Mouse (Mus musculus) limb, embryonic 12.5 days (tissue): ENCODE measurements around the gene Ptprk. TPM values are rescaled to one million over a fixed set of nuclear protein-coding genes. Genes with fewer than 3 reads are reported as not detected.
A peak's percentile ranks its signal among the peaks of the same experiment; 100 is the strongest.

Source experiments
- ATAC-seq: fragments of 200-750 bp; cut with Nextera tagmentation; 2 replicates; pipeline ENCODE4 v1.8.0; 2017; ENCODE audit warnings: low read depth, moderate TSS enrichment; ENCODE audit not compliant: insufficient number of reproducible peaks, insufficient read depth, low FRiP score, low TSS enrichment
- H3K27ac ChIP-seq: fragments of 300-500 bp; sonication (generic); 2 replicates; pipeline ENCODE4 v1.5.1; 2016; ENCODE audit warnings: mild to moderate bottlenecking, moderate library complexity
- H3K27me3 ChIP-seq: fragments of 300-500 bp; sonication (generic); 2 replicates; pipeline ENCODE4 v1.6.1; 2016; ENCODE audit warnings: mild to moderate bottlenecking, moderate library complexity
- H3K36me3 ChIP-seq: fragments of 300-500 bp; sonication (generic); 2 replicates; pipeline ENCODE4 v1.6.1; 2016; ENCODE audit warnings: mild to moderate bottlenecking, moderate library complexity
- H3K4me1 ChIP-seq: fragments of 300-500 bp; sonication (generic); replicated peaks from 2 replicates; pipeline ENCODE4 v1.6.1; 2016
- H3K4me2 ChIP-seq: fragments of 300-500 bp; sonication (generic); 2 replicates; pipeline ENCODE4 v1.6.1; 2016; ENCODE audit warnings: mild to moderate bottlenecking, moderate library complexity
- H3K4me3 ChIP-seq: fragments of 300-500 bp; sonication (generic); replicated peaks from 2 replicates; pipeline ENCODE4 v1.5.1; 2016; ENCODE audit warnings: mild to moderate bottlenecking
- H3K9ac ChIP-seq: fragments of 300-500 bp; sonication (generic); replicated peaks from 2 replicates; pipeline ENCODE4 v1.6.1; 2016; ENCODE audit warnings: mild to moderate bottlenecking, moderate library complexity
- H3K9me3 ChIP-seq: fragments of 300-500 bp; sonication (generic); 2 replicates; pipeline ENCODE4 v1.6.1; 2016; ENCODE audit warnings: mild to moderate bottlenecking, moderate library complexity
- WGBS: fragments of 180-500 bp; shearing (Covaris S2); methylation state at CpG from one replicate; pipeline ENCODE4 v1.1.7; 2016; 5-methylcytosine and 5-hydroxymethylcytosine counted together
- polyA plus RNA-seq: library from polyadenylated mRNA; unstranded; fragments of >200 nt; fragmentation: Nextera tagmentation; extraction: Ambion mirVana; gene quantifications from 2 replicates; pipeline ENCODE4 v1.2.1, GENCODE M21; 2016

Ptprk gene
- polyA plus RNA-seq, 1 experiment from 2014 or later, result 44.8 TPM

DNA sequence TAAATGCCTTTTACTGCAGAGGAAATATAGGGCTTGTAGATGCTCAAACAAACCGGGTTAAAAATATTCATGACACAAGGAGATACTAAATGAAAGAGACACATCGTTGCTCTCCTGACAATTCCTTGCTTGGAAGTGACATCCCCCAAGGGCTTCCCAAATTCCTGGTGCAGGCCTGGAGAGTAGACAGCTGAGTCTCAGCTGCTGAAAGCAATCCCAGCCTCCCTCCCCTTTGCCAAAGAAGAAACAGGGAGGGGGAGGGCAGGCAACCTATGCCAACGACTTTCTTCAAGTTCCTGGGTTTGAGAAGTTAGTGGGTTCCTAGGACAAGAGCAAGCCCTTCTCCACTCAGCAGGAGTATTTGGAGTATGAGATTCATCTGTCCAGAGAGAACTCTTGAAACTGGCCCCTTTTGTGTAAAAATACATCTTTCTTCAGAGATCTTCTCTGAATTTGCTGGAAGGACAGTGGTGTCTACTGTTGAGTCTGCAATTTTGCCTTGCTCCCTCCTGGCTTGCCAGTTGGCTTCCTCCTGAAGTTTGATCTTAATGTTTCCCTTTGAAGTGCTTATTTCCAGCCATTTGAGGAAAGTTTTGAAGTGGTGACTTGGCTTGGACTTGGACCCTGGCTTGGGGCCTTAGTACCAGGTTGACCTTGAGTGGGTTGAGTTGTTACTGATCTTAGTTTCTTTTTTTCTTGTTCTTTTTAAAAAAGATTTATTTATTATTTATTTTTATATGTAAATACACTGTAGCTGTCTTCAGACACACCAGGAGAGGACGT lies 111.6 kb downstream of the Ptprk start:
- no peaks in the 10 kb centered on the region for H3K36me3 ChIP-seq
- no peaks in the 10 kb centered on the region for H3K9me3 ChIP-seq
- no peak overlapping the region for H3K9ac ChIP-seq
- no peak for ATAC-seq
- no peak overlapping the region for H3K4me3 ChIP-seq
- H3K4me1 ChIP-seq, result peaks cover 17% of the 10 kb centered on the region
- no peaks in the 10 kb centered on the region for H3K27me3 ChIP-seq
- H3K27ac ChIP-seq, result no peak overlapping the region
- H3K4me2 ChIP-seq, result no peak overlapping the region
- WGBS, result 48% methylated on average over 4 of the region's 4 CpGs

DNA sequence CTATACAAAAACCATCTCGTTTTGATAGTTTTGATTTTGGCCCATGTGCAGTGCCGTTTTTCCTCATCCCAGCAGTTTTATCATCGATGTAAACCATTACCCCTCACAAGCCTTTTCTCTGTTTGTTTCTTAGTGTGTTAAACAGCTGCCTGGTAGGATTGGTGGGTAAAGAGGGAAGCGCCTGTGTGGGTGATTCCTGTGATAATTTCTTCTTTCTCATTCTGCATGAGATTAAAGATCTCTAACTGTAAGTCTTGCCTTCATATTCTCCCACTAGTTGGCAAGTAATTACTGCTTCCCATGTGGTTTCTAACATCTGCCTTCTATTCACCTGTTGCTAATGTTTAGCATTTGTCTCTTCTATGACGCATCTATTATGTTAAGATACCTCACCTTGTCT lies 116.8 kb downstream of the Ptprk start:
- no peaks in the 10 kb centered on the region for H3K9me3 ChIP-seq
- H3K36me3 ChIP-seq, result no peaks in the 10 kb centered on the region
- no peak overlapping the region for H3K4me3 ChIP-seq
- no peak overlapping the region for H3K9ac ChIP-seq
- peaks cover 7% of the 10 kb centered on the region for H3K4me1 ChIP-seq
- H3K4me2 ChIP-seq, result no peak overlapping the region
- H3K27ac ChIP-seq, result no peak overlapping the region
- ATAC-seq, result no peak
- 93% methylated on average over 5 of the region's 5 CpGs for WGBS
- H3K27me3 ChIP-seq, result no peaks in the 10 kb centered on the region

DNA sequence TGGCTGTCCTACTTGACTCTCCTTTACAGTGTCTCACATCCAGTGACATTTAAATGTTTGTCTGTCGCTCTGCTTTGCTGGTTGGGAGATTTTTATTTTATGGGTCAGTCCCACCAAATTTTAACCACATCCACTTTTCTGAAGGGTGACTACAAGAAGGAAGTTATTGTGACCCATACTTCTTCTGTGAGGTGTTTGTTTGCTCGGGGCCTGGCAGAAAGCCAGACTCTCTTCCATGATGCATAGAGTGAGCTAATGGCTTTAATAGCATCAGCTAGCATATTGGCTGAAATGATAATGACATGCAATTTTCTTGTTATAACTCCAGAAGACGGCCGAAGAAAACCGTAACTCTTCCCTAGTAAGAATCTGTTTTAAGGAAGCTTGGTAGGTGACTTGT lies 119.0 kb downstream of the Ptprk start:
- Histone ChIP-seq H3K27me3 (no peaks in the 10 kb centered on the region), H3K4me1 (no peaks in the 10 kb centered on the region), H3K4me3 (no peak overlapping the region), H3K36me3 (no peaks in the 10 kb centered on the region), H3K4me2 (no peak overlapping the region), H3K9me3 (no peaks in the 10 kb centered on the region), H3K9ac (no peak overlapping the region), H3K27ac (no peak overlapping the region)
- no peak for ATAC-seq
- 84% methylated on average over 5 of the region's 5 CpGs for WGBS

DNA sequence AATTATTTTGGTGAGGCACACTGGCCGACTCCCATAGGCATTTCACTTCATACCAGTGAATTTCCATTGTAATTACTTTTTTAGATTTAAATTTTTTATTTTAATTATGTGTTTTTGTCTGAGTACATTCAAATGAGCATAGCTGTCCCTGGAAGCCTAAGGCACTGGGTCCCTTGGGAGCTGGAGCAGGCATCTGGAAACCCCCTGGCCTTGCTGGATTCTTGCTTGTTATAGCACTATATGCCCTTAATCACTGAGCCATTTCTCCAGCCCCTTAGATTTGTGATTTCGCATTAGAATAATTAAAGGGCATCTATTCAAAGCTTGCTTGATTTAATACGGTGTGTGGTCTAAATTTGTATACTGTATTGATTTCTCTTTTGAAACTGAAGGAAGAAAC lies 126.0 kb downstream of the Ptprk start:
- no peak overlapping the region for H3K9ac ChIP-seq
- no peak overlapping the region for H3K27ac ChIP-seq
- H3K4me1 ChIP-seq, result no peaks in the 10 kb centered on the region
- no peak overlapping the region for H3K4me2 ChIP-seq
- H3K27me3 ChIP-seq, result no peaks in the 10 kb centered on the region
- no peaks in the 10 kb centered on the region for H3K9me3 ChIP-seq
- no peak for ATAC-seq
- H3K36me3 ChIP-seq, result no peaks in the 10 kb centered on the region
- WGBS, result 94% methylated on average over 3 of the region's 3 CpGs
- no peak overlapping the region for H3K4me3 ChIP-seq

DNA sequence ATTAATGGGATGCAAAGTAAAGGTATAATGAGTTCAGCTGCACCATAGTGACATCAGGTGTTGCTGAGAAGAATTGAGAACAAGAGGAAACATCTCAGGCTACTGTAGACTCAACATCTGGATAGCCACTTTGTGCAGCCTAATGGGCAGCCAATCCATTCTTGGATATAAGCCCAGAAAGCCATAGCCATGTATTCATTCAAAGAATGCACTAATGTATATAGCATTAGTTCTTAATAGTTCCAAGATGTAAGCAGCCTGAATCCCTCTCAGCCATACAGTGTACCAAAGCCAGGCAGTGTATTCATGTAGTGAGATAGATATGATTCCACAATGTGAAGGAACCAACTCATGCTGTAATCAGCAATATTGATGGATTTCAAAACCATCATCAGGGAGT lies 134.8 kb downstream of the Ptprk start:
- H3K9ac ChIP-seq, result no peak overlapping the region
- H3K4me2 ChIP-seq, result no peak overlapping the region
- no peaks in the 10 kb centered on the region for H3K27me3 ChIP-seq
- no peaks in the 10 kb centered on the region for H3K9me3 ChIP-seq
- peaks cover 8% of the 10 kb centered on the region; the same call in 1 of the 2 replicates for H3K4me1 ChIP-seq
- no peaks in the 10 kb centered on the region for H3K36me3 ChIP-seq
- H3K4me3 ChIP-seq, result no peak overlapping the region
- peak; percentile 75 for ATAC-seq
- no peak overlapping the region for H3K27ac ChIP-seq

DNA sequence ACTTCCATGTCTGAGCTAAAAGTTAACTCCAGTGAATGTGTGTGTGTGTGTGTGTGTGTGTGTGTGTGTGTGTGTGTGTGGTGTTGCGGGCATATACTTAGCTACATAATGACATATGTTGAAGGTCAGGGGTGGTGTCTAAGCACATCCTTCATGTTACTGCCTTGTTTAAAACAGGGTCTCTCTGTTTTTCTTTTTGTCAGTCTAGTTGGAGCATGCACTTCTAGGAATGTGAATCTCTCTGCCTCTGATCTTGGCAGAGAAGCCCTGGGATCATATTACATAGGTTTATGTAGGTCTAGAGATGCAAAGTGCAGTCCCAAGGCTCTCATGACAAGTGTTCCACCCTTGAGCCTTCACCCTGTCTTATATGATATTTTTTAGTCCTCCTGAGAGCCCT lies 137.5 kb downstream of the Ptprk start:
- 67% methylated on average over 1 of the region's 1 CpGs for WGBS
- H3K27ac ChIP-seq, result no peak overlapping the region
- H3K27me3 ChIP-seq, result no peaks in the 10 kb centered on the region
- no peak overlapping the region for H3K4me3 ChIP-seq
- ATAC-seq, result no peak
- H3K9me3 ChIP-seq, result no peaks in the 10 kb centered on the region
- no peaks in the 10 kb centered on the region for H3K36me3 ChIP-seq
- H3K9ac ChIP-seq, result no peak overlapping the region
- H3K4me1 ChIP-seq, result peaks cover 8% of the 10 kb centered on the region; the same call in 1 of the 2 replicates
- no peak overlapping the region for H3K4me2 ChIP-seq

DNA sequence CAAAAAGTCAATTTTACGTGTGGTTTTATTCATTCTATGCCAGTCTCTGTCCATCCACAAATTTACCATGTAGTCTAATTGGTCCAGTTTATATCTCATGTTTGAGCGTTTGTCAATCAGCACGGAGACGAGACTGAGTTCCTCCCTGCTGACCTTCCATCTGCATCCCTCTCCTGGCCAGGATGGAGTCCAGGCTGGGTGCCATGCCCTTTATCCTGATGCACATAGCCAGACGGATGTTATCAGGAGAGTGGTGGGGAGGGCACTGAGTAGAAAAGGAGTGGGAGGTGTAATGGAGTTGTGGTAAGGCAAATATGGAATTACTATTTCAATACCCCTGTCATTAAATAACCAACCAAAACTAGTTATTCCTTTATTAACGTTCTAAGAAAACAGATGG lies 140.5 kb downstream of the Ptprk start:
- Histone ChIP-seq H3K4me3 (no peak overlapping the region), H3K27me3 (no peaks in the 10 kb centered on the region), H3K4me2 (no peak overlapping the region), H3K27ac (no peak overlapping the region), H3K9ac (no peak overlapping the region), H3K4me1 (peaks cover 8% of the 10 kb centered on the region; the same call in 1 of the 2 replicates), H3K36me3 (no peaks in the 10 kb centered on the region), H3K9me3 (no peaks in the 10 kb centered on the region)
- 84% methylated on average over 6 of the region's 6 CpGs for WGBS
- no peak for ATAC-seq

DNA sequence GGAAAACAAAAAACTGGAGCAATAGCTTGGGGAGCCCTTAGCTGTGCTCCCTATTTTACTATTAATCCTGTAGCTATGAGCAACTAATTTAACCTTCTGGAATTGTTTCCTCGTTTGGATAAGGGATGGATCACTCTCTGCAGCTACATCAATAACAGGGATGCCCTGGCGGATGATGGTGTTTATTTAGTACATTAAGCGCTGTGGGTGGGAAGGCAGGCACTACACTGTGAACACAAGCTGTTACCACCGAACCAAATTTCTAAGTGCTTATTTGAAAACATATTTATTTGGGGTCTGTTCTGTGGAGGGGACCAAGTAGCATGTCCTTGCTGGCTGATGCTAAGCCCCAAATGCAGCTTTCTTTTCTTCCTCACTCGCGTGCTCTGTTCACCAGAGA lies 149.0 kb downstream of the Ptprk start:
- Histone ChIP-seq H3K9ac (no peak overlapping the region), H3K4me2 (no peak overlapping the region), H3K27me3 (no peaks in the 10 kb centered on the region), H3K9me3 (no peaks in the 10 kb centered on the region), H3K4me1 (peaks cover 27% of the 10 kb centered on the region), H3K4me3 (no peak overlapping the region), H3K36me3 (no peaks in the 10 kb centered on the region), H3K27ac (no peak overlapping the region)
- ATAC-seq, result no peak
- WGBS, result 58% methylated on average over 6 of the region's 6 CpGs

DNA sequence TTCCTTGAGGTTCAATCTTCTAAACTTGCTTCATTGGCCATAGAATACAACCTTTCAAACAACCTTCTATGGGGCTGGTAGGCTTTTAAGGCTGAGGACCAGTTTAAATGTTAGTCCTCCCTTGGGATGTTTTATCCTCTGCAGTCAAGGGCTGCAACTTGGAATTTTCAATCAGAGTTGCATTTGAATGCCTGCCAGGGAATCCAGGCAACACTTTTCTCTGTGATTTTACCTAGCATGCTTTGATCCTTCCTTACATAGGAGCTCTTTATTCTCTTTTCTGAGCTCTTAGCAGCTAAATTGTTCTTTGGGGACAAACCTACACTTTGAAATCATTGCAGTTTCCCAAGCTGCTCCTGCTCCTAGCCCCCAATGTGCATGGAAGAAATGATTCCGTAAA lies 149.8 kb downstream of the Ptprk start:
- H3K4me2 ChIP-seq, result no peak overlapping the region
- H3K9ac ChIP-seq, result no peak overlapping the region
- no peak for ATAC-seq
- no peaks in the 10 kb centered on the region for H3K36me3 ChIP-seq
- H3K4me3 ChIP-seq, result no peak overlapping the region
- 54% methylated on average over 1 of the region's 1 CpGs for WGBS
- no peaks in the 10 kb centered on the region for H3K27me3 ChIP-seq
- H3K9me3 ChIP-seq, result no peaks in the 10 kb centered on the region
- peaks cover 27% of the 10 kb centered on the region for H3K4me1 ChIP-seq
- H3K27ac ChIP-seq, result peak overlapping the region; percentile 64; the same call in 1 of the 2 replicates

DNA sequence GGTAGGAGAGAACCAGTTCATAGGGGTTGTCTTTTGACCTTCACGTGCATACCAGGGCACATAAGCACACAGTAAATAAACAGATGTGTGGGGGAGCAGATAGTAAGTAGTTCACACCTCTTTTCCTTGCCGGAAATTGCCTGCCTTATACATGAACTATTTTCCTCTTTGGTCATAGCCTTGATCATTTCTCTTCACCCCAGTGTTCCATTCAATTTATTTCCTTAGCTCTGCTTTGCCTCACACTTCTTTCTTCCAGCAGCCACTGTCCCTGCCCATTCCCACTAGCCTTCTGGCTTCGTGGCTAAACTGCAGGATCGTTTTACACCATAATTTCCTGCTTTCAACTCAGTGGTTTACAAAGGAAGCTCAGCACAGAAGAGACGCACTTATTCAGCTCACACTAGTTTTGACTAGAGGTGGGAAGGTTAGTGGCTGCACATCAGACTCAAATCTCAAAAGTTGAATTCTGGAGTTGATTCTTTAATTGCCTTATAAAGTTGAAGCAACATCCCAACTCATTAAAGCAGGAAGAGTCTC lies 151.0 kb downstream of the Ptprk start:
- no peaks in the 10 kb centered on the region for H3K36me3 ChIP-seq
- no peak overlapping the region for H3K9ac ChIP-seq
- H3K27ac ChIP-seq, result 0 out of 2 replicates have a peak overlapping the region, but pooled peaks have one; percentile 29
- H3K4me3 ChIP-seq, result no peak overlapping the region
- WGBS, result 5% methylated on average over 5 of the region's 5 CpGs
- H3K4me2 ChIP-seq, result no peak overlapping the region
- no peaks in the 10 kb centered on the region for H3K9me3 ChIP-seq
- peak; percentile 31; the same call in 1 of the 2 replicates for ATAC-seq
- peaks cover 27% of the 10 kb centered on the region for H3K4me1 ChIP-seq
- no peaks in the 10 kb centered on the region for H3K27me3 ChIP-seq

DNA sequence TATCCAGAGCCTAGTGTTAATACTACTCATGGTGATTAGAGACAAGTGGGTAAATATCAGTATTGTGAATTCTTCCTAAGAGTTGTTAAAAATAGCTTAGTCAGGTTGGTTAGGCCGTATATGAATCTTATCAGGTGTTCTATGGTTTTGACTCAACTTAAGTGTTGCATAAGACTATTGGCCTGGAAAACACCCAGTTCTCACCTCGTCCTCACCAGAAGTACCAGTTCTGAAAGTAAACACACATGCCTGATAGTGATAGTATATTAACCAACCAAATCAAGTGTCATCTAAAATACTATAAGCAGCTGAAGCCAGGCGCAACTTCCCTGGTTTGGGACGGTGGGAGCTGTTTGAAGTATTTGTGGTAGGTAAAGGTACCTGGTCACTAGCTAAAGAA lies 153.1 kb downstream of the Ptprk start:
- no peaks in the 10 kb centered on the region for H3K27me3 ChIP-seq
- no peak overlapping the region for H3K27ac ChIP-seq
- ATAC-seq, result no peak
- H3K4me1 ChIP-seq, result peaks cover 37% of the 10 kb centered on the region
- H3K4me3 ChIP-seq, result no peak overlapping the region
- 80% methylated on average over 4 of the region's 4 CpGs for WGBS
- no peak overlapping the region for H3K4me2 ChIP-seq
- H3K36me3 ChIP-seq, result no peaks in the 10 kb centered on the region
- H3K9ac ChIP-seq, result no peak overlapping the region
- no peaks in the 10 kb centered on the region for H3K9me3 ChIP-seq

DNA sequence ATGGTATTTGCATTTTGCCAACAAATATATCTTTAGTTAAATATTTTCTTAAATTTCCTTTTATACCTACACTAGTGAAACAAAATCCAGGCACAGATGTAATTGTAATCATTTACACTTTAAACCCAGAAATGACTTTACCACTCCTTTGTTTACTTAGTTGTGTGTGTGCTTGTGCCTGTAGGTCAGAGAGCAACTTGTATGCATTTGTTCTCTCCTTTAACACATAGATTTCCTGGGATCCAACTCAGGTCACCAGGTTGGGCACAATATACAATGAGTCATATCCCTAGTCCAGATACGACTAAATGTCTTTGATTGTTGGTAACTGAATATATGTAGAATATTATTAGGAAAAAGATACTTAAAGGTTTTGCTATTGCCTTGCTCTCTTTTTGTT lies 153.6 kb downstream of the Ptprk start:
- H3K9me3 ChIP-seq, result no peaks in the 10 kb centered on the region
- H3K4me1 ChIP-seq, result peaks cover 37% of the 10 kb centered on the region
- no peaks in the 10 kb centered on the region for H3K36me3 ChIP-seq
- H3K9ac ChIP-seq, result no peak overlapping the region
- H3K27ac ChIP-seq, result no peak overlapping the region
- no peak overlapping the region for H3K4me3 ChIP-seq
- ATAC-seq, result no peak
- no peak overlapping the region for H3K4me2 ChIP-seq
- 71% methylated on average over 1 of the region's 1 CpGs for WGBS
- H3K27me3 ChIP-seq, result no peaks in the 10 kb centered on the region
